Mouse (Mus musculus) embryonic facial prominence, embryonic 12.5 days (tissue): ENCODE measurements around the gene Elovl2. TPM values are rescaled to one million over a fixed set of nuclear protein-coding genes. Genes with fewer than 3 reads are reported as not detected.
"Not testable (repeated sequence)": the region's sequence is repeated elsewhere in the genome, so short reads cannot be mapped to it uniquely, and the experiment has no call there.

Source experiments
- ATAC-seq: fragments of 200-750 bp; cut with Nextera tagmentation; 2 replicates; pipeline ENCODE4 v1.8.0; 2017; ENCODE audit not compliant: insufficient number of reproducible peaks, insufficient read depth, low FRiP score, low TSS enrichment
- H3K27ac ChIP-seq: fragments of 300-500 bp; sonication (generic); 2 replicates; pipeline ENCODE4 v1.5.1; 2016; ENCODE audit warnings: mild to moderate bottlenecking
- H3K27me3 ChIP-seq: fragments of 300-500 bp; sonication (generic); 2 replicates; pipeline ENCODE4 v1.6.1; 2016; ENCODE audit warnings: mild to moderate bottlenecking, moderate library complexity
- H3K36me3 ChIP-seq: fragments of 300-500 bp; sonication (generic); 2 replicates; pipeline ENCODE4 v1.6.1; 2016; ENCODE audit warnings: mild to moderate bottlenecking
- H3K4me1 ChIP-seq: fragments of 300-500 bp; sonication (generic); 2 replicates; pipeline ENCODE4 v1.6.1; 2016
- H3K4me2 ChIP-seq: fragments of 300-500 bp; sonication (generic); replicated peaks from 2 replicates; pipeline ENCODE4 v1.6.1; 2016; ENCODE audit warnings: mild to moderate bottlenecking, moderate library complexity
- H3K4me3 ChIP-seq: fragments of 300-500 bp; sonication (generic); 2 replicates; pipeline ENCODE4 v1.5.1; 2016; ENCODE audit warnings: mild to moderate bottlenecking
- H3K9ac ChIP-seq: fragments of 300-500 bp; sonication (generic); 2 replicates; pipeline ENCODE4 v1.6.1; 2016; ENCODE audit warnings: mild to moderate bottlenecking, moderate library complexity
- H3K9me3 ChIP-seq: fragments of 300-500 bp; sonication (generic); 2 replicates; pipeline ENCODE4 v1.6.1; 2016; ENCODE audit warnings: mild to moderate bottlenecking, moderate library complexity
- WGBS: fragments of 180-500 bp; shearing (Covaris S2); methylation state at CpG from one replicate; pipeline ENCODE4 v1.1.7; 2016; 5-methylcytosine and 5-hydroxymethylcytosine counted together
- polyA plus RNA-seq: library from polyadenylated mRNA; unstranded; fragments of >200 nt; fragmentation: Nextera tagmentation; extraction: Ambion mirVana; gene quantifications from 2 replicates; pipeline ENCODE4 v1.2.1, GENCODE M21; 2016

Gene Elovl2
- polyA plus RNA-seq, 1 experiment from 2014 or later: 15.5 TPM

DNA sequence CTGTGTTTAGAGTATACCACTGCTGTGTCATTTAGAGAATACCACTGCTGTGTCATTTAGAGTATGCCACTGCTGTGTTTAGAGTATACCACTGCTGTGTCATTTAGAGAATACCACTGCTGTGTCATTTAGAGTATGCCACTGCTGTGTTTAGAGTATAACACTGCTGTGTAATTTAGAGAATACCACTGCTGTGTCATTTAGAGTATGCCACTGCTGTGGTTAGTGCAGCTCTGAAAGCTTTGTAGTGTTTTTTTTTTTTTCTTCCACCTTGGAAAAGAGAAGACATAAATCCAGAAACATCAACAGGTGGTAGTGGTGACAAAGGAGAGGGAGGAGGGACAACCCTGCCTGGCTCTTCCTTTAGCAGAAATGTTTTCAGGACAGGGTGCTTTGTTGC lies 14.6 kb downstream of the Elovl2 start:
- not testable (repeated sequence) for H3K9me3 ChIP-seq, H3K4me1 ChIP-seq, H3K4me2 ChIP-seq, H3K36me3 ChIP-seq, H3K9ac ChIP-seq, H3K27ac ChIP-seq, H3K4me3 ChIP-seq, H3K27me3 ChIP-seq, ATAC-seq

DNA sequence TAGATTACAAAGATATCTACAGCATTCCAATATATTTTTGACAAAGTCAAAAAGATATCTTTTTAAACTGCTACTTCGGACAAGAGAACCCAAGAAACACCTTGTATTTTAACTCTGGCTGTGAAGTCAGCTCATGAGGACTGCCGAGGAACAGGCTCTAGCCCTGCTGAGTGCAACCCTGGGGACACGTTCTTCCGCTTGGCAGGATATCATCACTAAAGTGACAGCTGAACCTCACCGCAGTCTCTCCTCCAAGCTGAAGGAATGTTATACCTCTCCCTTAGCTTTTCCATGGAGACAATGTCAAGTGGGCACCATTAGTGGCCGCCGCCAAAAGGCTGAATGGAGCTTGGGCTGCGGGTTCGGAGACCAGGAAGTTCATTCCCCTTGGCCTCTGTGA lies 16.5 kb downstream of the Elovl2 start:
- H3K4me2 ChIP-seq: no peak overlapping the region
- WGBS: 62% methylated on average over 9 of the region's 9 CpGs
- H3K27me3 ChIP-seq: no peaks in the 10 kb centered on the region
- 0 out of 2 replicates have a peak, but pooled peaks cover 5% of the 10 kb centered on the region for H3K4me1 ChIP-seq
- H3K9me3 ChIP-seq: no peaks in the 10 kb centered on the region
- H3K27ac ChIP-seq: no peak overlapping the region
- no peaks in the 10 kb centered on the region for H3K36me3 ChIP-seq
- no peak overlapping the region for H3K9ac ChIP-seq
- H3K4me3 ChIP-seq: no peak overlapping the region
- no peak for ATAC-seq

- H3K9ac ChIP-seq: no peak overlapping the region
- no peak overlapping the region for H3K4me3 ChIP-seq
- H3K4me2 ChIP-seq: no peak overlapping the region
- ATAC-seq: no peak
- 43% methylated on average over 7 of the region's 7 CpGs for WGBS
- no peak overlapping the region for H3K27ac ChIP-seq
- H3K27me3 ChIP-seq: no peaks in the 10 kb centered on the region
- H3K36me3 ChIP-seq: no peaks in the 10 kb centered on the region
- H3K4me1 ChIP-seq: 0 out of 2 replicates have a peak, but pooled peaks cover 5% of the 10 kb centered on the region
- H3K9me3 ChIP-seq: no peaks in the 10 kb centered on the region
Measured at GRCm38 (mm10) chr13:41203289-41203688, 16.9 kb downstream of the Elovl2 start.

GRCm38 (mm10) chr13:41200861-41201260 lies 19.3 kb downstream of the Elovl2 start:
- Histone ChIP-seq H3K36me3 (no peaks in the 10 kb centered on the region), H3K9ac (no peak overlapping the region), H3K4me2 (no peak overlapping the region), H3K9me3 (no peaks in the 10 kb centered on the region), H3K4me3 (no peak overlapping the region), H3K27ac (no peak overlapping the region), H3K4me1 (0 out of 2 replicates have a peak, but pooled peaks cover 5% of the 10 kb centered on the region), H3K27me3 (no peaks in the 10 kb centered on the region)
- 76% methylated on average over 2 of the region's 2 CpGs for WGBS
- ATAC-seq: no peak

- Histone ChIP-seq H3K4me3 (no peak overlapping the region), H3K4me2 (no peak overlapping the region), H3K4me1 (no peaks in the 10 kb centered on the region), H3K9me3 (no peaks in the 10 kb centered on the region), H3K27ac (no peak overlapping the region), H3K9ac (no peak overlapping the region), H3K27me3 (no peaks in the 10 kb centered on the region), H3K36me3 (no peaks in the 10 kb centered on the region)
- no peak for ATAC-seq
- 76% methylated on average over 3 of the region's 3 CpGs for WGBS
Measured at GRCm38 (mm10) chr13:41195640-41196333, 24.4 kb downstream of the Elovl2 start.

- 80% methylated on average over 6 of the region's 6 CpGs for WGBS
Measured at GRCm38 (mm10) chr13:41187886-41188285, 32.3 kb downstream of the Elovl2 start.

GRCm38 (mm10) chr13:41158426-41158825 lies 61.8 kb downstream of the Elovl2 start:
- no peak overlapping the region for H3K4me2 ChIP-seq
- H3K4me3 ChIP-seq: no peak overlapping the region
- WGBS: 77% methylated on average over 5 of the region's 5 CpGs
- H3K4me1 ChIP-seq: no peaks in the 10 kb centered on the region
- H3K9ac ChIP-seq: no peak overlapping the region
- H3K9me3 ChIP-seq: no peaks in the 10 kb centered on the region
- H3K27me3 ChIP-seq: no peaks in the 10 kb centered on the region
- ATAC-seq: no peak
- H3K36me3 ChIP-seq: no peaks in the 10 kb centered on the region
- H3K27ac ChIP-seq: no peak overlapping the region

More at GRCm38 (mm10) chr13:41187886-41188285, 32.3 kb downstream of the Elovl2 start:
- ATAC-seq: no peak
- Histone ChIP-seq H3K9me3 (no peaks in the 10 kb centered on the region), H3K27ac (no peak overlapping the region), H3K4me3 (no peak overlapping the region), H3K27me3 (no peaks in the 10 kb centered on the region), H3K36me3 (no peaks in the 10 kb centered on the region), H3K4me1 (no peaks in the 10 kb centered on the region), H3K9ac (no peak overlapping the region), H3K4me2 (no peak overlapping the region)

GRCm38 (mm10) chr13:41153146-41153545 lies 67.1 kb downstream of the Elovl2 start:
- Histone ChIP-seq H3K4me1 (no peaks in the 10 kb centered on the region), H3K9me3 (no peaks in the 10 kb centered on the region), H3K4me3 (no peak overlapping the region), H3K36me3 (no peaks in the 10 kb centered on the region), H3K27ac (no peak overlapping the region), H3K4me2 (no peak overlapping the region), H3K27me3 (no peaks in the 10 kb centered on the region), H3K9ac (no peak overlapping the region)
- ATAC-seq: no peak
- 88% methylated on average over 11 of the region's 11 CpGs for WGBS

DNA sequence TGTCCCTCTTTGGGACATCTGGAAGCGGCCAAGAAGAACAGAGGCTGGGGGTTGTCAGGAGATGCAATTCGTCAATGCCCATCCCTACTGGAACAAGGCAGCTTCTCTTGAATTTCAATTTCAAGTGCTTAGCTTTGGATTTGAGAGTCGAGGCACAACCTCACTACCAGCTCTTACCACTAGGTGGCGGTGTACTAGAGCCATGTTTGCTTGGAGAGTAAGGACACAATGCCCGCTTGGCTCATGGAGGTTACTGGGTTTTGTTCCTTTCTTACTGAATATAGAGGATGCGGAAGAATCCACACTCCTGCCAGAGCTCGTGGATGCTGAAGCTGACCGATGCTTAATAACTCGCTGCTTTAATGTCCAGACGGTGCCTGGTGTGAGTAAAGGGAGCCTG lies 73.9 kb downstream of the Elovl2 start:
- no peak for ATAC-seq
- Histone ChIP-seq H3K4me1 (no peaks in the 10 kb centered on the region), H3K27me3 (no peaks in the 10 kb centered on the region), H3K9me3 (no peaks in the 10 kb centered on the region), H3K4me2 (no peak overlapping the region), H3K36me3 (no peaks in the 10 kb centered on the region), H3K4me3 (no peak overlapping the region), H3K9ac (no peak overlapping the region), H3K27ac (no peak overlapping the region)
- 77% methylated on average over 10 of the region's 10 CpGs for WGBS

- no peaks in the 10 kb centered on the region for H3K4me1 ChIP-seq
- H3K4me2 ChIP-seq: no peak overlapping the region
- no peak for ATAC-seq
- H3K27me3 ChIP-seq: no peaks in the 10 kb centered on the region
- no peaks in the 10 kb centered on the region for H3K36me3 ChIP-seq
- no peak overlapping the region for H3K9ac ChIP-seq
- H3K4me3 ChIP-seq: no peak overlapping the region
- WGBS: 80% methylated on average over 6 of the region's 6 CpGs
- H3K27ac ChIP-seq: no peak overlapping the region
- no peaks in the 10 kb centered on the region for H3K9me3 ChIP-seq
Measured at GRCm38 (mm10) chr13:41145433-41145970, 74.7 kb downstream of the Elovl2 start.

- H3K27me3 ChIP-seq: 0 out of 2 replicates have a peak, but pooled peaks cover 3% of the 10 kb centered on the region
- H3K4me3 ChIP-seq: no peak overlapping the region
- no peak for ATAC-seq
- no peaks in the 10 kb centered on the region for H3K9me3 ChIP-seq
- H3K27ac ChIP-seq: no peak overlapping the region
- H3K4me1 ChIP-seq: no peaks in the 10 kb centered on the region
- H3K4me2 ChIP-seq: no peak overlapping the region
- no peaks in the 10 kb centered on the region for H3K36me3 ChIP-seq
- WGBS: 7% methylated on average over 6 of the region's 6 CpGs
- no peak overlapping the region for H3K9ac ChIP-seq
Measured at GRCm38 (mm10) chr13:41134901-41135300, 85.3 kb downstream of the Elovl2 start.
